Mouse (Mus musculus) megakaryocyte progenitor cell, adult 5-6 weeks (primary cell): ENCODE measurements at regions not wholly inside any gene's neighbourhood (a gene's known extent, or its start where the extent isn't known, plus 50 kb on each side); places are given as distances from the start of the nearest gene placed in this dataset.

Source experiments
- ATAC-seq: replicated peaks from 2 replicates; pipeline ENCODE4 v1.8.0; 2016; ENCODE audit warnings: mild to moderate bottlenecking, moderate TSS enrichment, inconsistent platforms; ENCODE audit not compliant: poor library complexity

- ATAC-seq, result peak; percentile 56
Measured at GRCm38 (mm10) chr12:54398080-54398479, 194.4 kb upstream of the Egln3 start.

DNA sequence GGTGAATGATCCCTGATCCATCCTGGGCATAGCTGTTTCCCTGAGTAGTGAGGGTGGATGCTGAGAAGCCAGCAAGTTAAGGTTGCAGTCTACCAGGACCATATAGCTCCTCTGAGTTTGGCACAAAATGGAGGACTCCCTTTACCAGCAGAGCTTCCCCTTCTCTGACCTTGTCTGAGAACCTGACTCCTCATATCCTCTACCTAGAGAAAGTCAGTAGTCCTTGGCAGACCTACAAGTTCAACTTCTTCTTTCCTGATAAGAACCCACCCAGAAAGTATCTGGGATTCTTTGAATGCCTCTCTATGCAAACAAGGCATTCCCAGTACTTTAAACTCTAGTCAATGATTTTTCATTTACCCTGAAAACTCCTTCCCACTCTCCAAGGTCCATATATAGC, 193.3 kb upstream of the Egln3 start:
- ATAC-seq, result peak; percentile 36; the same call in 1 of the 2 replicates

DNA sequence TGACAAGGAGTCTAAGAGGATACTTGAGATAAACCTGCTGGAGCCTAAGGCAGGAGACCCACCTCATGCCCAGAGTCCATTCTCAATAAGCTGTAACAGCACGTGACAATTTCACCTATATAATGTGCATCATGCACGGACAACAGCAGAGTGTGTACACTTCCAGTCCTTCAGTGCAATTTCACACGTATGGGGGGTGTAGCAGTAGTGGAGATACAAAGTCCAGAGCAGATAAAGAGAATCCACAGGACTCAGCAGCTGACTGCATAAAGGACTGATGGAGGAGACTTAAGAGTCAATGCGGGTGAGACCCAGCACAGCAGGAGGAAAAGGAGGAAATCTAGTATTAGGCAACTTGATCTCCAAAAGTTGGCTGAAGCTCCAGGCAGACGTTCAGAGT, 192.7 kb upstream of the Egln3 start:
- ATAC-seq, result no peak

GRCm38 (mm10) chr12:54385401-54385800, 181.7 kb upstream of the Egln3 start:
- peak; percentile 34; the same call in 1 of the 2 replicates for ATAC-seq

- no peak for ATAC-seq
Measured at GRCm38 (mm10) chr12:54384116-54384515, 180.5 kb upstream of the Egln3 start.

DNA sequence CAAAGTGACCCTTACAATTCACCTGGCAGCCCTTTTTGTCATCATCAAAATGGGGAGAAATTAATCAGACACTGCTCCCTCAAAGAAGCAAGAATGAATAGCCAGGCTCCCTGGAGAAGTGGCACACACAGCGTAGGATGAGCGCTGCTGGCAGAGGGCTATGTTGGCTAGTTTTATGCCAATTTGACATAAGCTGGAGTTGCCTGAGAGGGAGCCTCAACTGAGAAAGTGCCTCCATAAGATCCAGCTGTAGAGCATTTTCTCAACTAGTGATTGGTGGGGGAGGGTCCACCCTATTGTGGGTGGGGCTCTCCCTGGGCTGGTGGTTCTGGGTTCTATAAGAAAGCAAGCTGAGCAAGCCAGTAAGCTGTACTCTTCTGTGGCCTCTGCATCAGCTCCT, 179.3 kb upstream of the Egln3 start:
- no peak for ATAC-seq

DNA sequence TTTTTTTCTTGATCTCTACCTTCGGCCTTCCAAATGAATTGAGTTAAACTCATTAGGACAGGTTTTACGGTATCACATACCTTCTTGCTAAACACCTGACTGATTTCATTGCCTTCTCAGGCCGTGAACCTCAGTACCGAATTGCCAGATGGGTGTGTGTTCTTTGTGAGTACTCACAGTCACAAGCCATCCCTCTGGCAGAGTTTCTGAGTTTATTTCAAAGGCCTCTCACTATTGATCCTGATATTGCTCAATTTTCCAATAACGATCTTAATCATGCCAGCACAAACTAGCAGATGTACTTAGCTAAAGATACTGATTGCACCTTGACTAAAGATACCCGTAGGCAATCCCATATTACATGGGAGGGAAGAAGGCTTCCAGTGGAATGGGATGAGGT, 178.4 kb upstream of the Egln3 start:
- no peak for ATAC-seq

DNA sequence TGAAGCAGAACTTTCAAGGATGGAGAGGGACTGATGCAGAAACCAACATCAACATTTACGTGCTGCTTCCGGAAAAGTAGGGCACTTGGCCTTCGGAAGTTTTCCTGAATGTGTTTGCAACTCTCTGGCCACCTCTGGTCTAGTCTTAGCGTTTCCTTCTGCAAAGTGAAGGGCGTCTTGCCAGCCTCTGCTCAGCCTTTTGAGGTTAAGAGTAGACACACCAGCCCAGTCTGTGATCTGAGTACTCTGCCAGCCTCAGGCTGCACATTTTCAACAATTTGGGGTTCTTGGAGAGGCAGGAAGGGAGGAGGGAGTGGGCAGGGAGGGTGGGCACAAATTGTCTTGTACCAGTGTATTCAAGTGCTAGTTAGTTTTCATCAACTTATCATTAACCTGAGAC, 176.7 kb upstream of the Egln3 start:
- ATAC-seq, result no peak

- no peak for ATAC-seq
Measured at GRCm38 (mm10) chr12:54378576-54378975, 174.9 kb upstream of the Egln3 start.

- no peak for ATAC-seq
Measured at GRCm38 (mm10) chr12:54374060-54374459, 170.4 kb upstream of the Egln3 start.

- ATAC-seq, result peak; percentile 87
Measured at GRCm38 (mm10) chr12:54369217-54369616, 165.6 kb upstream of the Egln3 start.

DNA sequence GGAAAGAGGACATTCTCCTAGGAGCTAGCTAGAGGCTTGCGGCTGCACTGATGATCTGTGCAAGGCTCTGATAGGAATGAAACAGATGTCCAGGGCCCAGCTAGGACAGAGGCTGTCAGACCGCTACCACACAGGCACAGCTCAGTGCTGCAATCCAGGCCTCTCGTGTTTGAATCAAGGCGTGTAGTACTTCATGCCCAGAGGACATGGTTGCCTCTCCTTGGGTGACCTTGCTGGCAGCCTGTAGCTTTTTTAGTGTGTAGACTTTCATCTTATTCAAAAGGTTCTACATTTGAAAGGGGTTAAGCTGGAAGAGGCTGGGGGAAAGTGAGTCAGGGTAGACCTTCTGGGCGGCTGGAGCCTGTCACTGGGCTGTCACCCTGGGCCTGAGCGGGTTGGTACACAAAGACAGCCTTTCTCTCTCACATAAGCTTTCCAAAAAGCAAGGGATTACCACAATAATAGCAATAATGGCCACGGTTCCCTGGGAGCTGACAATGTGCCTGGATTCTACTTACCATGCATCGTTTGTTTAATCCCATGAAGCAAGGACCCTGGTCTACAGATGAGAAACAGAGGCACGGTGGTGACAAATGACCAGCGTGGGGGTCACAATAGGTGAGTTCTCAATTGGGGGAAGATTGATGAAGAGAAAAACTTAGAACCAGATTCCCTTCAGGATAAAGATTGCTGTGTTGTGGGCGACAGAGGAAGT, 160.9 kb upstream of the Egln3 start:
- ATAC-seq, result no peak

DNA sequence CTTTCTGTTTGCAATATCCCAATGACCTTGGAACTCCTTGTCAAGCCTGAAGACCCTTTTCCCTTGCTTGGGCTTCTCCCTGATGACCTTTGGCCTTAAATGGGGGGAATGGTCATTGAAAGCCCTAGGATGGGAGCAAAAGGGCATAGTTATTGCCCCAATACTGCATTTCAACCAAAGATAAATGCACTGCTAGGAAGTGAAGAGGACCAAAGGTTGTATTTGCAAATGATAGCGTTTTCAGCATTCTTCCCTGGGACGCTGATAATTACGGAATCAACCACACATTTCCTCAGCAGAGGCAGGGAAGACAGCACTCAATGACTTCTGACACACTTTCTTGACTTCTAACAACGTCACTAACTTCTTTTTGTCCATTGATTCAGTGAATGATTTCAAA, 158.1 kb upstream of the Egln3 start:
- no peak for ATAC-seq

DNA sequence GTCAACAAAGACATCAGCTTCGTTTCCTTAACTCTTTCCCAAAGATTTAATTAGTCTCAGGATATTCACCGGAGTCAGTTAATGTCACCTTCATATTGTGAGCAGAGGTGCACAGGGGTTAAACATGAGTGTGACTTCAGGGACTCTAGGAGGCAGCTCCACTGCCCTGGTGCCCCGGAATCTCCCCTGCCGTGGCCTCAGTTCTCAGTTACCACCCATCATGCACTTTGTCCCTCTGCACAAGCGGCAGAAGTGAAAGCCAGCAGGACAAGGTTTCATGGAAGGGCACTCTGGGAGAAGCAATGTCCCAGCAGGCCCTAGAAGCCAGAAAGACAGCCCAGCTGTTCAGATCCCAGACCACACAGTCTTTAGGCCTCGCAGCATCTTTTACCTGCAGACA, 150.5 kb upstream of the Egln3 start:
- ATAC-seq, result no peak

DNA sequence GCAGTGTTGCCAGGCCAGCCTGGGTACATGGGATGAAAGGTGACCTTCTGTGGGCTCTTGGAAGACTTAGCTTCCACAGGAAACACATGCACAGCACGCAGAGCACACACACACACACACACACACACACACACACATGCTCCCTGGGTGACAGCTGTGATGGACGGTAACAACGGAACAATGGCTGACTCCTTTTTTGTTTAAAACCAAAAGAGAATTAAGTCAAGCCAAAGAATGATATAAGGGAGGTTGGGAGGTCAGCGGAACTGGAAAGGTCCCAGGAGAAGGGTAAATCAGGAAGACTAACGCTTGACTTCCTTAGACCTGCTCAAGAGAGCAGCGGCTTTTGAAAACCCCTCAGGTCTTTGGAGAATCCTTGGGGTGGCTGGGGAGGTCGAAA, 150.0 kb upstream of the Egln3 start:
- ATAC-seq, result no peak

GRCm38 (mm10) chr12:54352963-54353606, 149.4 kb upstream of the Egln3 start:
- ATAC-seq, result no peak

GRCm38 (mm10) chr12:54350293-54350692, 146.6 kb upstream of the Egln3 start:
- ATAC-seq, result no peak

DNA sequence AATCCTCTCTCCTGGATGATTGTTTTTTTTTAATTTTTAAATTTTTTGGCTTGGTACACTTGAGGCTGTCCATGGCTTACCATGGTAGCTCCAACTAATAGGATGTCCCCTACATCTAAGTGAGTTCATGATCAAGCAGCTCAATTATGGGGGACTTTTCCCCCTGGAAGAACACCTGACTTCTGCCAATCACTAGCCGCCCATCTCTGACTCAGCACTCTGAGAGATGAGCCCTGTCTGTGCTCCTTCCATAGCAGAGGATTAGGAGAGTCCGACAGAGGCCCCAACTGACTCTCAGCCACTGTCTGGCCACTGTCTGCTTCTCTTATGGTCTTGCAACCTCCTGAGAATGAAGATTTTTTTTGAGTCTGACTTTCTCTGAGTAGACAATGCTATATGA, 145.7 kb upstream of the Egln3 start:
- no peak for ATAC-seq

DNA sequence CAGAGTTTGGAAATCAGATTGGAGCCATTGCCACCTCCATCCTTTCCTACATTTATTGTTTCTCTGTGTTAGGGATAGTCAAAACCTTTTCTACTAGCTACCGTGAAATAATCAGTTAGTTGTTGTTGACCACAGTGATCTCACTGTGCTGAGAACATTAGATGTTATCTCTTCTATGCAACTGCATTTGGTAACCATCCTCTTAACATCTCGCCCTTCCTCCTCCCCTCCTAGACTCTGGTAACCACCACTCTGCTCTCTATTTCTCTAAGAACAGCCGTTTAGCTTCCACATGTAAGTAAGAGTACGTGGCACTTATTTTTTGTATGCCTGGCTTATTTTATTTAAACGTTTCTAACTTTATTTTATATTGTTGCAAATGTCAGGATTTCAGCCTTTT, 139.8 kb upstream of the Egln3 start:
- ATAC-seq, result no peak

GRCm38 (mm10) chr12:54335509-54335908, 131.8 kb upstream of the Egln3 start:
- ATAC-seq, result no peak

DNA sequence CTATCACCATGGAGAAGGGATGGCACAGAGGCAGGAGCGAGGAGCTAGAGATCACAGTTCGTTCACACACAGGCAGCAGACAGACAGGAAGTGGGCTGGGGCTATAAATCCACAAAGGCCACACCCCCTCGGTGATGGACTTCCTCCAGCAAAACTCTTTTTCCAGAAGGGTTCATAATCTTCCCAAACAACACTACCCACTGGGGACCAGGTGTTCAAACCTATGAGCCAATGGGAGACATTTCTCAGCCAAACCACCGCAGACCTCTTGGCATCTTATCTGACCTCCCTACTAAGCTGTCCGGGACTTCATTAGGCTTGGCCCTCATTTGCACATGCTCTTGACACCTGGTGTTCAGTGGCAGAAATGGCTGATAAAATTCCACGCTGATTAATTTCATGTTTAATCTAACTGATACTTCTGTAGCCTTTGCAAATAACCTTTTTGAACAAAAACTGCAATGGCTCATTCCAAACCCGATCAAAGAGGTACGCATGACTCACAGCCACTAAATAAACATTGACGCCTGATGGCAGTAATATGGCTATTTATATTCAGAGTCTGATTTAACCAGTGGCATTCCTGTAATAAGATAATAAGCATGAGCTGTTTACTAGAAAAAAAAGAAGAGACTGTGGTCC, 131.0 kb upstream of the Egln3 start:
- peak; percentile 81 for ATAC-seq

- peak; percentile 87 for ATAC-seq
Measured at GRCm38 (mm10) chr12:54333632-54334321, 130.1 kb upstream of the Egln3 start.
